Mouse (Mus musculus) kidney, adult 2 months (tissue): ENCODE results near the gene Slc26a8. TPM values are rescaled to one million over a fixed set of nuclear protein-coding genes. Genes with fewer than 3 reads are reported as not detected.

Source experiments
- DNase-seq: peaks from one replicate; pipeline ENCODE4 v3.0.0; 2021
- H3K27ac ChIP-seq: fragments of 200-500 bp; 2 replicates; pipeline ENCODE4 v1.5.1; 2012; ENCODE audit warnings: low read depth, low read length, control low read depth, inconsistent platforms; ENCODE audit not compliant: insufficient read depth
- H3K27me3 ChIP-seq: fragments of 200-500 bp; replicated peaks from 2 replicates; pipeline ENCODE4 v1.6.1; 2012; ENCODE audit warnings: mild to moderate bottlenecking, moderate library complexity, low read length, inconsistent platforms; ENCODE audit not compliant: control insufficient read depth, insufficient read depth
- H3K36me3 ChIP-seq: fragments of 200-500 bp; 2 replicates; pipeline ENCODE4 v1.6.1; 2012; ENCODE audit warnings: mild to moderate bottlenecking, moderate library complexity, low read length, inconsistent platforms; ENCODE audit not compliant: control insufficient read depth, insufficient read depth
- H3K4me1 ChIP-seq: fragments of 200-500 bp; 2 replicates; pipeline ENCODE4 v1.6.1; 2011; ENCODE audit warnings: low read length; ENCODE audit not compliant: control insufficient read depth, insufficient read depth
- H3K4me3 ChIP-seq: fragments of 200-500 bp; 2 replicates; pipeline ENCODE4 v1.5.1; 2011; ENCODE audit warnings: mild to moderate bottlenecking, low read depth, low read length, control low read depth; ENCODE audit not compliant: insufficient read depth
- CTCF ChIP-seq: fragments of 200-500 bp; conservative IDR thresholded peaks from 2 replicates; pipeline ENCODE4 v1.5.1; 2011; ENCODE audit warnings: low read depth, mild to moderate bottlenecking, control low read depth, low read length, moderate library complexity, mixed read lengths; ENCODE audit not compliant: insufficient read depth, insufficient read length
- POLR2A ChIP-seq: fragments of 200-500 bp; IDR thresholded peaks from one replicate; pipeline ENCODE4 v1.6.1; 2011; ENCODE audit warnings: low read depth, low read length, control low read depth
- WGBS: fragments of 180-500 bp; shearing (Covaris S2); methylation state at CpG from one replicate; pipeline ENCODE4 v1.1.7; 2018; 5-methylcytosine and 5-hydroxymethylcytosine counted together
- polyA plus RNA-seq: library from polyadenylated mRNA; depleted of rRNA; stranded (reverse); fragments of >200 nt; gene quantifications from 2 replicates; pipeline ENCODE4 v1.2.3, GENCODE M21; 2012; rRNA removed

The Slc26a8 gene
- polyA plus RNA-seq, 1 experiment: 0.86 TPM

- no peak for TF ChIP-seq CTCF
- no peak for TF ChIP-seq POLR2A
- no peak overlapping the region for H3K27ac ChIP-seq
- peaks cover 8% of the 10 kb centered on the region for H3K36me3 ChIP-seq
- no peak overlapping the region for H3K4me3 ChIP-seq
- no peaks in the 10 kb centered on the region for H3K4me1 ChIP-seq
- WGBS: 55% methylated on average over 9 of the region's 9 CpGs
- DNase-seq: peak; percentile 20
- no peaks in the 10 kb centered on the region for H3K27me3 ChIP-seq
Observed at GRCm38 (mm10) chr17:28601557-28602250, 88.3 kb downstream of the Slc26a8 start.

- no peak for DNase-seq
- H3K4me3 ChIP-seq: no peak overlapping the region
- H3K36me3 ChIP-seq: peaks cover 10% of the 10 kb centered on the region
- no peaks in the 10 kb centered on the region for H3K4me1 ChIP-seq
- TF ChIP-seq CTCF (no peak), POLR2A (no peak)
- WGBS: 75% methylated on average over 5 of the region's 5 CpGs
- no peaks in the 10 kb centered on the region for H3K27me3 ChIP-seq
- no peak overlapping the region for H3K27ac ChIP-seq
Observed at GRCm38 (mm10) chr17:28600780-28601179, 89.3 kb downstream of the Slc26a8 start.

- Histone ChIP-seq H3K27ac (no peak overlapping the region), H3K4me3 (no peak overlapping the region), H3K36me3 (peaks cover 8% of the 10 kb centered on the region), H3K4me1 (no peaks in the 10 kb centered on the region), H3K27me3 (no peaks in the 10 kb centered on the region)
- 78% methylated on average over 4 of the region's 4 CpGs for WGBS
- no peak for TF ChIP-seq POLR2A
- TF ChIP-seq CTCF: no peak
- DNase-seq: no peak
Observed at GRCm38 (mm10) chr17:28593965-28594364, 96.1 kb downstream of the Slc26a8 start.

- Histone ChIP-seq H3K4me1 (no peaks in the 10 kb centered on the region), H3K27me3 (no peaks in the 10 kb centered on the region), H3K36me3 (peaks cover 6% of the 10 kb centered on the region), H3K4me3 (no peak overlapping the region), H3K27ac (no peak overlapping the region)
- no peak for TF ChIP-seq POLR2A
- TF ChIP-seq CTCF: peak; percentile 80
- WGBS: 9% methylated on average over 4 of the region's 4 CpGs
- peak; percentile 70 for DNase-seq
Observed at GRCm38 (mm10) chr17:28592998-28593397, 97.0 kb downstream of the Slc26a8 start.

GRCm38 (mm10) chr17:28591476-28591875 lies 98.6 kb downstream of the Slc26a8 start:
- no peak for TF ChIP-seq POLR2A
- TF ChIP-seq CTCF: no peak
- H3K36me3 ChIP-seq: peaks cover 4% of the 10 kb centered on the region

GRCm38 (mm10) chr17:28590596-28590995 lies 99.4 kb downstream of the Slc26a8 start:
- Histone ChIP-seq H3K27ac (no peak overlapping the region), H3K4me3 (no peak overlapping the region), H3K4me1 (no peaks in the 10 kb centered on the region), H3K36me3 (peaks cover 3% of the 10 kb centered on the region), H3K27me3 (no peaks in the 10 kb centered on the region)
- no peak for DNase-seq
- TF ChIP-seq CTCF: no peak
- TF ChIP-seq POLR2A: no peak
- 79% methylated on average over 3 of the region's 3 CpGs for WGBS

More at GRCm38 (mm10) chr17:28591476-28591875, 98.6 kb downstream of the Slc26a8 start:
- Histone ChIP-seq H3K27me3 (no peaks in the 10 kb centered on the region), H3K4me1 (no peaks in the 10 kb centered on the region), H3K27ac (no peak overlapping the region), H3K4me3 (no peak overlapping the region)
- WGBS: 84% methylated on average over 5 of the region's 5 CpGs
- no peak for DNase-seq

GRCm38 (mm10) chr17:28588591-28588990 lies 101.4 kb downstream of the Slc26a8 start:
- H3K27ac ChIP-seq: no peak overlapping the region
- TF ChIP-seq POLR2A: no peak
- TF ChIP-seq CTCF: no peak
- 66% methylated on average over 2 of the region's 2 CpGs for WGBS
- H3K4me3 ChIP-seq: no peak overlapping the region
- no peak for DNase-seq
- H3K36me3 ChIP-seq: peaks cover 3% of the 10 kb centered on the region
- H3K27me3 ChIP-seq: no peaks in the 10 kb centered on the region
- H3K4me1 ChIP-seq: no peaks in the 10 kb centered on the region

Other genes starting within 250 kb of the Slc26a8 start
- 13.4 and 14.3 TPM in 2 replicates for gene Fkbp5, start 172.7 kb downstream of the Slc26a8 start, polyA plus RNA-seq
- gene Armc12, start 159.4 kb downstream of the Slc26a8 start, polyA plus RNA-seq: 0.20 TPM in 1 of 2 replicates, not detected in the other
- not detected in 2 replicates for gene Clpsl2, start 140.8 kb downstream of the Slc26a8 start, polyA plus RNA-seq
- 0.35 and 2.0 TPM in 2 replicates for gene Clps, start 129.5 kb downstream of the Slc26a8 start, polyA plus RNA-seq
- 0.19 and 0.41 TPM in 2 replicates for gene Lhfpl5, start 114.6 kb downstream of the Slc26a8 start, polyA plus RNA-seq
- 21.5 and 21.6 TPM in 2 replicates for gene Srpk1, start 67.5 kb downstream of the Slc26a8 start, polyA plus RNA-seq
- 92.2 and 97.3 TPM in 2 replicates for gene Mapk14, start 1.1 kb upstream of the Slc26a8 start, polyA plus RNA-seq
- gene AC170998.1, start 35.9 kb upstream of the Slc26a8 start, polyA plus RNA-seq: 0.63 and 0.94 TPM in 2 replicates
- gene Mapk13, start 79.1 kb upstream of the Slc26a8 start, polyA plus RNA-seq: 10.5 and 10.9 TPM in 2 replicates
- 30.2 and 31.3 TPM in 2 replicates for gene Brpf3, start 110.9 kb upstream of the Slc26a8 start, polyA plus RNA-seq
- gene Pnpla1, start 168.2 kb upstream of the Slc26a8 start, polyA plus RNA-seq: 0.04 TPM in 1 of 2 replicates, not detected in the other
- 0.34 and 0.57 TPM in 2 replicates for gene 4930539E08Rik, start 225.1 kb upstream of the Slc26a8 start, polyA plus RNA-seq